Mouse (Mus musculus) stomach, embryonic 14.5 days (tissue): ENCODE results near the gene Gm20518. TPM values are rescaled to one million over a fixed set of nuclear protein-coding genes. Genes with fewer than 3 reads are reported as not detected.
A peak's percentile ranks its signal among the peaks of the same experiment; 100 is the strongest.

Experiments
- ATAC-seq: fragments of 200-750 bp; cut with Nextera tagmentation; 2 replicates; pipeline ENCODE4 v1.8.0; 2017; ENCODE audit warnings: low read depth, moderate TSS enrichment; ENCODE audit not compliant: insufficient number of reproducible peaks, insufficient read depth, low FRiP score
- H3K27ac ChIP-seq: fragments of 300-500 bp; sonication (generic); 2 replicates; pipeline ENCODE4 v1.5.1; 2014; ENCODE audit warnings: mild to moderate bottlenecking, low read length, moderate library complexity, mixed read lengths
- H3K27me3 ChIP-seq: fragments of 300-500 bp; sonication (generic); 2 replicates; pipeline ENCODE4 v1.6.1; 2014; ENCODE audit warnings: low read length, control low read depth, mixed read lengths; ENCODE audit not compliant: control insufficient read depth, insufficient read depth
- H3K36me3 ChIP-seq: fragments of 300-500 bp; sonication (generic); 2 replicates; pipeline ENCODE4 v1.6.1; 2014; ENCODE audit warnings: mild to moderate bottlenecking, control low read depth, low read length, moderate library complexity, mixed read lengths; ENCODE audit not compliant: control insufficient read depth, insufficient read depth
- H3K4me1 ChIP-seq: fragments of 300-500 bp; sonication (generic); 2 replicates; pipeline ENCODE4 v1.6.1; 2014; ENCODE audit warnings: low read length, control low read depth, mixed read lengths; ENCODE audit not compliant: control insufficient read depth, insufficient read depth
- H3K4me2 ChIP-seq: fragments of 300-500 bp; sonication (generic); replicated peaks from 2 replicates; pipeline ENCODE4 v1.6.1; 2014; ENCODE audit warnings: low read depth, low read length, control low read depth
- H3K4me3 ChIP-seq: fragments of 300-500 bp; sonication (generic); 2 replicates; pipeline ENCODE4 v1.5.1; 2014; ENCODE audit warnings: low read depth, low read length, control low read depth
- H3K9ac ChIP-seq: fragments of 300-500 bp; sonication (generic); replicated peaks from 2 replicates; pipeline ENCODE4 v1.6.1; 2014; ENCODE audit warnings: low read depth, mild to moderate bottlenecking, control low read depth, low read length, moderate library complexity, mixed read lengths
- H3K9me3 ChIP-seq: fragments of 300-500 bp; sonication (generic); 2 replicates; pipeline ENCODE4 v1.6.1; 2016; ENCODE audit warnings: low read depth, low read length, control low read depth; ENCODE audit not compliant: control insufficient read depth
- WGBS: fragments of 180-500 bp; shearing (Covaris S2); extraction: QIAGEN DNeasy Blood & Tissue Kit; methylation state at CpG from one replicate; pipeline ENCODE4 v1.1.7; 2014; 5-methylcytosine and 5-hydroxymethylcytosine counted together
- polyA plus RNA-seq: library from polyadenylated mRNA; unstranded; fragments of >200 nt; fragmentation: Nextera tagmentation; extraction: Ambion mirVana; gene quantifications from 2 replicates; pipeline ENCODE4 v1.2.1, GENCODE M21; 2014

Gm20518 gene
- 0.13 and 0.41 TPM in 2 replicates for polyA plus RNA-seq

DNA sequence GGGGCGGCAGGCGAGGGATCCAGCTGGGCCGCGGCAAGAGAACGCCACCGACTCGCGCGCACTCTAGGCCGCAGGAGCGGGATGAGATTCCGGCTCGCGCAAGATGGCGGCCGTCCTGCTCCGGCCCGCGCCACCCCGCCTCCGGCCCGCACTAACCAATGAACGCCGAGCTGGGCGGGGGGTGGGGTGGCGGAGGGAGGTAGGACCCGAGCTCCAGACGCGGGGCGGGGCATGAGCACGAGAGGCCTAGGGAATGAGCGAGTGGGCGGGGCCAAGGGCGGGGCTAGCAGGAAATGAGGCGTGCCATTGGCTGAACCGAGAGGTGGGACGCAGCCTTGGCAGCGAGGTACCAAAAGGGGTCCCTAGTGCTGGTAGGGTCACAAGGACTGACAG lies at the start of gene Gm20518:
Gene Gm20518 (minus strand): TSS at position 105 of the 393 bp plus-strand sequence.
- peak; percentile 99 for ATAC-seq
- Histone ChIP-seq H3K4me3 (peak within 1 kb of the TSS; percentile 98), H3K27ac (peak within 1 kb of the TSS; percentile 96), H3K9ac (peak within 1 kb of the TSS; percentile 94), H3K9me3 (no peaks in the 10 kb centered on the region), H3K4me2 (peak within 1 kb of the TSS; percentile 81), H3K27me3 (no peaks in the 10 kb centered on the region), H3K36me3 (no peaks in the 10 kb centered on the region), H3K4me1 (peaks cover 12% of the 10 kb centered on the region)
- WGBS, result 1% methylated on average over 31 of the region's 38 CpGs

DNA sequence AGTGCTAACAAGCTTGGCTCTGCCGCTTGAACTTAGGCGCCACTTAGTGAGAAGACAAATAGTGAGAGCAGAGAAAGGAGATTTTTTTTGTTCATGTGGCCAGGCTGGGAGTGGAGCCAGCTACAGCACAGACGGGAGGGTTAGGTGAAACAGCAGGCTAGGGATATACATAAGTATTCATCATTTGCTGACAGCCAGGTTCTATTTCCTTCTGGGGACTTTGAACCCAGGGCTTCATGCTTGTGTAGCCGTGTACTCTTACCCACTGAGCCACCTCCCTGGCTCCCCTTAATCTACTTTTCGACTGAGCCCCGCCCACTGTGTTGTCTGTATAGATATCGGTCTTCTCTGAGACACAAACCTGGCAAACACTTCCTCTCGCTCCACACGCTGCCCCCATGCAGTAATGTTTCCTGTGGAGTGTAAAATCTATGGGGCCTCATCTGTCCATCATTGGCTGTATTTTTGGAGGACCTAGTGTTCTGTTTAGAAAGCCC lies 47.8 kb upstream of the Gm20518 start:
- Histone ChIP-seq H3K36me3 (no peaks in the 10 kb centered on the region), H3K9ac (no peak overlapping the region), H3K4me2 (no peak overlapping the region), H3K27me3 (no peaks in the 10 kb centered on the region), H3K4me1 (no peaks in the 10 kb centered on the region), H3K27ac (peak overlapping the region; percentile 29), H3K4me3 (no peak overlapping the region), H3K9me3 (no peaks in the 10 kb centered on the region)
- ATAC-seq, result peak; percentile 59
- 31% methylated on average over 9 of the region's 9 CpGs for WGBS

DNA sequence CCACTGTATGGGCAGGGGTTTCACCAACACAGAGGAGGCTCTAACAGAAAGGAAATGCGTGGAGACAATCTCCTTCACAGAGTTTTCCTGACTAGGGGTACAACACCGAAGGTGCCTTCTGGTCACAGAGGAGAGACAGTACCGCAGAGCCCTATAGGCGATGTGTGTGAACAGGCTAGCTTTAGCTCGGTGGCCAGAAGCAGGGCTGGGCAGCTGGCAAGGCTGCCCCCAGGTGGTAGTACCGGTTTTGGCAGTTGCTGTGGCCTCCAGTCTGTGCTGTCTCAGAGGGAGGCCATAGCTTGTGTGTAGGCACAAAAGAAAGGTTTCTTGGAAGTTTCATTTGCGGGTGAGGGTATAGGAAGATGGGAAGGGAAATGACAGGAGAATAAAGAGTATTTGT lies 47.4 kb upstream of the Gm20518 start:
- peak overlapping the region; percentile 29 for H3K27ac ChIP-seq

DNA sequence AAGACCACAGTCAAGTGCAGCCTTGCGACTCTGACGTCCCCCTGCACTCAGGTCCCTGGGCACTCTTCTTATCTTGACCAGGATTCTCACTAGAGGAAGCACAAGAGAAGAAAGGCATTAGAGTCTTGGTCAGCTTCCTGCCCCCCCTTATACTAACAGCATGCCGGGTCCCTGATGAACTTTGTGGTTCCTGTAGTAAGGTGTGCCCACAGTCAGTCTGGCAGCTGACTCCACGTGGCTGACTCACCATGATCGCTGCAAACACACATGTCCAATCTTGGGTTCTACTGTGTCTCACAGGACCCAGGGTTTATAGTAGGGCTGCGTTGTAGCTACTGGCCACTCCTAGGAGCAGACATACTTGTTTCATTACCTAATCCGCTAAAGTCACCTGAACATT lies 46.7 kb upstream of the Gm20518 start:
- Histone ChIP-seq H3K9me3 (no peaks in the 10 kb centered on the region), H3K4me3 (no peak overlapping the region), H3K36me3 (no peaks in the 10 kb centered on the region), H3K4me1 (no peaks in the 10 kb centered on the region), H3K4me2 (no peak overlapping the region), H3K27me3 (no peaks in the 10 kb centered on the region), H3K27ac (no peak overlapping the region), H3K9ac (no peak overlapping the region)
- ATAC-seq, result no peak
- 70% methylated on average over 7 of the region's 7 CpGs for WGBS

More for the DNA sequence above, 47.4 kb upstream of the Gm20518 start:
- no peaks in the 10 kb centered on the region for H3K9me3 ChIP-seq
- H3K4me2 ChIP-seq, result no peak overlapping the region
- WGBS, result 13% methylated on average over 7 of the region's 7 CpGs
- H3K9ac ChIP-seq, result no peak overlapping the region
- no peak overlapping the region for H3K4me3 ChIP-seq
- ATAC-seq, result peak; percentile 91
- no peaks in the 10 kb centered on the region for H3K4me1 ChIP-seq
- no peaks in the 10 kb centered on the region for H3K27me3 ChIP-seq
- no peaks in the 10 kb centered on the region for H3K36me3 ChIP-seq

DNA sequence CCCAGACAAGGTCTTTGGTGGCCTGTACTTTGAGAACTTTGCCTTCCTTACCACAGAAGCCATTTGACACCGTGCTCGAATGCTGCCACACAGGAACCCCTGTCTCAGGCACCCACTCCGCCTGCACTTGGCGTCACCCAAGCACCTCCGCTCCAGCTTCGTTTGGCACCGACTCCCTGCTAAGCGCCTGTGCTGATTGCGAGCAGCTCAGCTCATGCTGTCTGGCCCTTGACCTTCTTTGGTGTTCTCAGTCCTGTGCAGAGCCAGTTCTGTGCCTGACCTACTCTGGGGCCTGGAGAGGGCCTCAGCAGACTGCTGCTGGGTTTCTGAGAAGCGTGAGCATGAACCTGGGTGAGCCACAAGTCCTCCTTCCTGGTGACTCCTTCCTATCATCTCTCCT lies 45.3 kb upstream of the Gm20518 start:
- Histone ChIP-seq H3K4me2 (no peak overlapping the region), H3K4me1 (no peaks in the 10 kb centered on the region), H3K9me3 (no peaks in the 10 kb centered on the region), H3K27ac (no peak overlapping the region), H3K27me3 (no peaks in the 10 kb centered on the region), H3K36me3 (no peaks in the 10 kb centered on the region), H3K4me3 (no peak overlapping the region), H3K9ac (no peak overlapping the region)
- ATAC-seq, result no peak
- WGBS, result 80% methylated on average over 10 of the region's 10 CpGs

DNA sequence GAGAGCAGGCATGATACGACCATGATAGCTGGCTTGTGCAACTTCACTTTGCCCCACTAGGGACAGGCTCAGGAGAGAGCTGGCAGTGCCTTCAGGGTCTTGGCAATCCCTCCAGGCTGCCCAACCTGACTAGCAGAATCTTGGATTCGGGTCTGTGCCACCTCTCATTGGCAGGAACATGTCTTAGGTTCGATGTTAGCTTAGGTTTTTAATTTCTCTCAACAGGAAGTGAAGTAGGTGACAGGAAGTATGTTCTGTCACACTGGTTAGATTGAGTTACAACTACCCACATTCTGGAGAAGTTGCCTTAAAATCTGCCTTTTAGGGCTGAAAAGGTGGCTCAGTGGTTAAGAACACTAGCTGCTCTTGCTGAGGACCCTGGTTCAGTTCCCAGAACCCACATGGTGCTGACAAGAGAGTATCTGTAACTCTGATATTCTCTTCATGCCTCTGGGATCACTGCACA lies 43.0 kb upstream of the Gm20518 start:
- Histone ChIP-seq H3K36me3 (no peaks in the 10 kb centered on the region), H3K27me3 (no peaks in the 10 kb centered on the region), H3K9me3 (no peaks in the 10 kb centered on the region), H3K4me1 (no peaks in the 10 kb centered on the region), H3K27ac (no peak overlapping the region), H3K4me2 (no peak overlapping the region), H3K9ac (no peak overlapping the region), H3K4me3 (no peak overlapping the region)
- WGBS, result 63% methylated on average over 3 of the region's 3 CpGs
- no peak for ATAC-seq

DNA sequence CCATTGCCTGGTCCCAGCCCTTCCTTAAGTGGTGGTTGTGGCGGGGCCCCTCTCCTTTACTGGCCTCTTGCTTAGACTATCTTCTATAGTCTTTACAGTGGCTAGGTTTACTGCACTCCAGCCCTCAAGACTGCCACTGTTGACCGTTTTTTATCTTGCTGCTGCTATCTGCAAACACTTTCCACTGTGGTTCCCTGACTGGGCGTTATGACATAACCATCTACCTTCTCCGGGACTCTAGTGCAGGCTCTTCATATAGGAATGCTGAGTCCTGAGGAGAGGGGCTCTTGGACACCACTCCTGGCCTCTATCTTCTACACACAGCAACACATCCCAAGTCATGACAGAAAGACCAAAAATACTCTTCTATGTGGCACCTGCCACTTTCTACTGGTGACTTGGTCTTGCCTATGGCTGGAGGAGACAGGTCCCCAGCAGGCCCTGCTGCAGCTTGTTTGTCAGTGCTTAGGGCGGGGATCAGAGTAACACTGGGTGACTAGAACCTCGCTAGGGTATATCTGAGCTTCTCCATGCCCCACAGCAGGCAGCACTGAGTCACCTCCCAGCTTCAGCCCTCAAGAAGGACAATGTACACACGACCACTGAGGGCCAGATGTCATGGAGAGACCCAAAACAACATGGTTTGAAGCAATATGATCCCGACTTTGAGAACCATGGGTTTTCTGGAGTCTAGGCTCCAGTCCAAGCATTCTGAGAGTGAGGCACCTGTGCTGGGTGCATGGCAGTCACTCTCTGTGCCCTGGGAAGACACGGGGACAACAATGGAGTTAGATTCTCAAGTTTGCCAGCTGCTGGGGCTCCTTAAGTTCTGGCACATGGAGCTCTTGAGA lies 42.3 kb upstream of the Gm20518 start:
- Histone ChIP-seq H3K36me3 (no peaks in the 10 kb centered on the region), H3K4me3 (no peak overlapping the region), H3K27me3 (no peaks in the 10 kb centered on the region), H3K4me2 (no peak overlapping the region), H3K9ac (no peak overlapping the region), H3K27ac (no peak overlapping the region), H3K9me3 (no peaks in the 10 kb centered on the region), H3K4me1 (no peaks in the 10 kb centered on the region)
- 66% methylated on average over 9 of the region's 9 CpGs for WGBS
- no peak for ATAC-seq

DNA sequence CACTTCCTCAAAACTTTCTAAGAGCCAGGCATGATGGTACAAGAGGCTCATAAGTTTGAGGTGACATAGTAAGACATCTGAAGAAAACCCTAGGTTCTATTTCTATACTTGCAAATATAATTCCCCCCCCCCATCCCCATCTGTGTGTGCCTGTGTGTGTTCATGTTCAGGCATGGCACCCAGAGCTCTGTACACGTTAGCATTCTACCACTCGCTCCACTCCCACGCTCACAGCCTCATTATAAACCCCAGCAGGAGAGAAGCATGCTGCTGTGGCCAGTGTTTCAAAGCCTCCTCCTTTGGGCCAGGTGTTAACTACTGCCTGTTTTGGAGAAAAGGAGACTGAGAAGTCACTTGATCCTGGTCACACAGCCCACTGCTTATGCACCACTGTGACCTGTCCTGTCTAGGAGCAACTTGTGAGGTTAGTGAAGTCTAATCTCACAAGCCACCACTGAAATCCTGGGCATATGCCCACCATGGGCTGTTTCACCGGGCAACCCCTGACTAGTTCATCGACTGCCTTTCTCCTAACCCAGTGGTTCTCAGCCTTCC lies 40.5 kb upstream of the Gm20518 start:
- Histone ChIP-seq H3K27ac (no peak overlapping the region), H3K36me3 (no peaks in the 10 kb centered on the region), H3K9me3 (no peaks in the 10 kb centered on the region), H3K4me2 (no peak overlapping the region), H3K27me3 (no peaks in the 10 kb centered on the region), H3K4me3 (no peak overlapping the region), H3K9ac (no peak overlapping the region), H3K4me1 (no peaks in the 10 kb centered on the region)
- WGBS, result 76% methylated on average over 5 of the region's 5 CpGs
- ATAC-seq, result no peak
